Mouse (Mus musculus): ENCODE measurements around the gene Exoc3l2.

DNA sequence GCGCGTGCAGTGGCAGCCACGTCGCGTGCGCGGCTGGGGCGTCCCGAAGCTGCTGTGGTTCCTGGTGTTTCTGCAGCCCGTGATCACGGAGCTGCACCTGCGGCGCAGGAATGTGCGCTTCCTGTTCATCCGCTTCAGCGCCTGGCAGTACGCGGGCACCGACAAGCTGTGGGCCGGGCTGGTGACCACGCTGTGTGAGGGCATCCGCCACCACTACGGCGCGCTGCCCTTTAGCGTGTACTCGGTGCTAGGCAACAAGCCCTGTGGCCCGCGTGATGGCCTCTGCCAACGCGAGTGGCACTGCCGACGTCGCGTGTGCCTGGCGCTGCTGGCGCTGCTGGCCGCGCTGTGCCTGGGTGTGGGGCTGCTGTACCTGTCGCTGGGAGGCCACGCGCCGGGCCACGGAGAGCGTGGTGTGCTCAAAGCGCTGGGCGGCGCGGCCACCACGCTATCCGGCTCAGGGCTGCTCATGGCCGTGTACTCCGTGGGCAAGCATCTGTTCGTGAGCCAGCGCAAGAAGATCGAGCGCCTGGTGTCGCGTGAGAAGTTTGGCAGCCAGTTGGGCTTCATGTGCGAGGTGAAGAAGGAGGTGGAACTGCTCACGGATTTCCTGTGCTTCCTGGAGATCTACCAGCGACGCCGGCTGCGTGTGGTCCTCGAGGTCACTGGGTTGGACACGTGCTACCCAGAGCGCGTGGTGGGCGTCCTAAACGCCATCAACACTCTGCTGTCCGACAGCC, 60.1 kb downstream of the Exoc3l2 start:
- no peak for TF ChIP-seq CTCF (IDR thresholded peaks at IDR 0.05; ENCODE audit: low read depth, low read length)
- no peak for TF ChIP-seq POLR2A (IDR thresholded peaks at IDR 0.05; ENCODE audit: insufficient read depth, low read length)
- no peak for TF ChIP-seq EP300 (IDR thresholded peaks at IDR 0.05; ENCODE audit: insufficient read depth, low read depth, low read length)

All from ES-Bruce4 (cell line).